Mouse (Mus musculus) forebrain, embryonic 16.5 days (tissue): ENCODE data around the gene Atxn7l1. TPM values are rescaled to one million over a fixed set of nuclear protein-coding genes. Genes with fewer than 3 reads are reported as not detected.

Experiments
- ATAC-seq: fragments of 200-750 bp; cut with Nextera tagmentation; 2 replicates; pipeline ENCODE4 v1.8.0; 2017; ENCODE audit warnings: mild to moderate bottlenecking, moderate library complexity
- H3K27ac ChIP-seq: fragments of 300-500 bp; sonication (generic); 2 replicates; pipeline ENCODE4 v1.5.1; 2014; ENCODE audit warnings: low read length, control low read depth
- H3K27me3 ChIP-seq: fragments of 300-500 bp; sonication (generic); replicated peaks from 2 replicates; pipeline ENCODE4 v1.6.1; 2014; ENCODE audit warnings: low read length; ENCODE audit not compliant: control insufficient read depth, insufficient read depth
- H3K36me3 ChIP-seq: fragments of 300-500 bp; sonication (generic); 2 replicates; pipeline ENCODE4 v1.6.1; 2014; ENCODE audit not compliant: control insufficient read depth, insufficient read depth
- H3K4me1 ChIP-seq: fragments of 300-500 bp; sonication (generic); replicated peaks from 2 replicates; pipeline ENCODE4 v1.6.1; 2014; ENCODE audit warnings: low read length; ENCODE audit not compliant: control insufficient read depth, insufficient read depth
- H3K4me2 ChIP-seq: fragments of 300-500 bp; sonication (generic); 2 replicates; pipeline ENCODE4 v1.6.1; 2014; ENCODE audit warnings: mild to moderate bottlenecking, low read length, control low read depth
- H3K4me3 ChIP-seq: fragments of 300-500 bp; sonication (generic); replicated peaks from 2 replicates; pipeline ENCODE4 v1.5.1; 2014; ENCODE audit warnings: mild to moderate bottlenecking, low read length, control low read depth
- H3K9ac ChIP-seq: fragments of 300-500 bp; sonication (generic); replicated peaks from 2 replicates; pipeline ENCODE4 v1.6.1; 2014; ENCODE audit warnings: low read depth, low read length, control low read depth
- H3K9me3 ChIP-seq: fragments of 300-500 bp; sonication (generic); 2 replicates; pipeline ENCODE4 v1.6.1; 2016; ENCODE audit warnings: low read length; ENCODE audit not compliant: control insufficient read depth
- WGBS: fragments of 180-500 bp; shearing (Covaris S2); extraction: QIAGEN DNeasy Blood & Tissue Kit; methylation state at CpG from one replicate; pipeline ENCODE4 v1.1.7; 2014; 5-methylcytosine and 5-hydroxymethylcytosine counted together
- polyA plus RNA-seq: library from polyadenylated mRNA; unstranded; fragments of >200 nt; fragmentation: Nextera tagmentation; extraction: Ambion mirVana; gene quantifications from 2 replicates; pipeline ENCODE4 v1.2.1, GENCODE M21; 2015

Gene Atxn7l1
- polyA plus RNA-seq, 1 experiment from 2014 or later, result 19.9 TPM

- H3K36me3 ChIP-seq, result no peaks in the 10 kb centered on the region
- 95% methylated on average over 4 of the region's 4 CpGs for WGBS
- H3K4me1 ChIP-seq, result no peaks in the 10 kb centered on the region
- H3K9ac ChIP-seq, result no peak overlapping the region
- ATAC-seq, result no peak
- H3K4me2 ChIP-seq, result no peak overlapping the region
- no peak overlapping the region for H3K27ac ChIP-seq
- no peaks in the 10 kb centered on the region for H3K9me3 ChIP-seq
- H3K27me3 ChIP-seq, result no peaks in the 10 kb centered on the region
- H3K4me3 ChIP-seq, result no peak overlapping the region
Observed at GRCm38 (mm10) chr12:33205255-33205654, 57.8 kb downstream of the Atxn7l1 start.

- WGBS, result 74% methylated on average over 6 of the region's 6 CpGs
- Histone ChIP-seq H3K4me1 (no peaks in the 10 kb centered on the region), H3K9ac (no peak overlapping the region), H3K4me3 (no peak overlapping the region), H3K4me2 (no peak overlapping the region), H3K27me3 (no peaks in the 10 kb centered on the region), H3K9me3 (no peaks in the 10 kb centered on the region), H3K36me3 (no peaks in the 10 kb centered on the region), H3K27ac (no peak overlapping the region)
- ATAC-seq, result no peak
Observed at GRCm38 (mm10) chr12:33206300-33206699, 58.8 kb downstream of the Atxn7l1 start.

- H3K9ac ChIP-seq, result no peak overlapping the region
- WGBS, result 88% methylated on average over 4 of the region's 4 CpGs
- no peaks in the 10 kb centered on the region for H3K9me3 ChIP-seq
- H3K36me3 ChIP-seq, result no peaks in the 10 kb centered on the region
- no peaks in the 10 kb centered on the region for H3K27me3 ChIP-seq
- H3K27ac ChIP-seq, result no peak overlapping the region
- H3K4me2 ChIP-seq, result no peak overlapping the region
- H3K4me3 ChIP-seq, result no peak overlapping the region
- H3K4me1 ChIP-seq, result no peaks in the 10 kb centered on the region
- no peak for ATAC-seq
Observed at GRCm38 (mm10) chr12:33210856-33211255, 63.4 kb downstream of the Atxn7l1 start.

- no peaks in the 10 kb centered on the region for H3K36me3 ChIP-seq
- ATAC-seq, result no peak
- no peak overlapping the region for H3K4me2 ChIP-seq
- no peaks in the 10 kb centered on the region for H3K27me3 ChIP-seq
- no peak overlapping the region for H3K27ac ChIP-seq
- H3K4me3 ChIP-seq, result no peak overlapping the region
- H3K9ac ChIP-seq, result no peak overlapping the region
- no peaks in the 10 kb centered on the region for H3K9me3 ChIP-seq
- 69% methylated on average over 9 of the region's 9 CpGs for WGBS
- H3K4me1 ChIP-seq, result peaks cover 15% of the 10 kb centered on the region
Observed at GRCm38 (mm10) chr12:33218215-33218859, 70.8 kb downstream of the Atxn7l1 start.

GRCm38 (mm10) chr12:33219436-33219835, 71.9 kb downstream of the Atxn7l1 start:
- Histone ChIP-seq H3K9me3 (no peaks in the 10 kb centered on the region), H3K36me3 (no peaks in the 10 kb centered on the region), H3K27me3 (no peaks in the 10 kb centered on the region)

GRCm38 (mm10) chr12:33220081-33220480, 72.6 kb downstream of the Atxn7l1 start:
- no peak overlapping the region; the same call in 1 of the 2 replicates for H3K9ac ChIP-seq
- H3K9me3 ChIP-seq, result no peaks in the 10 kb centered on the region
- no peaks in the 10 kb centered on the region for H3K36me3 ChIP-seq
- H3K4me1 ChIP-seq, result peaks cover 27% of the 10 kb centered on the region
- no peak for ATAC-seq
- no peak overlapping the region for H3K4me3 ChIP-seq
- no peaks in the 10 kb centered on the region for H3K27me3 ChIP-seq
- 36% methylated on average over 5 of the region's 5 CpGs for WGBS
- no peak overlapping the region for H3K4me2 ChIP-seq
- peak overlapping the region; percentile 78 for H3K27ac ChIP-seq

More at GRCm38 (mm10) chr12:33219436-33219835, 71.9 kb downstream of the Atxn7l1 start:
- Histone ChIP-seq H3K27ac (no peak overlapping the region; the same call in 1 of the 2 replicates), H3K4me1 (peaks cover 22% of the 10 kb centered on the region), H3K4me3 (no peak overlapping the region), H3K9ac (no peak overlapping the region), H3K4me2 (no peak overlapping the region)
- WGBS, result 75% methylated on average over 7 of the region's 7 CpGs
- no peak for ATAC-seq

- H3K4me3 ChIP-seq, result no peak overlapping the region
- H3K27me3 ChIP-seq, result no peaks in the 10 kb centered on the region
- peaks cover 32% of the 10 kb centered on the region for H3K4me1 ChIP-seq
- H3K4me2 ChIP-seq, result peak overlapping the region; percentile 3; the same call in 1 of the 2 replicates
- no peaks in the 10 kb centered on the region for H3K9me3 ChIP-seq
- no peak overlapping the region; the same call in 1 of the 2 replicates for H3K9ac ChIP-seq
- no peaks in the 10 kb centered on the region for H3K36me3 ChIP-seq
- peak; percentile 66 for ATAC-seq
- WGBS, result 10% methylated on average over 11 of the region's 11 CpGs
- peak overlapping the region; percentile 78 for H3K27ac ChIP-seq
Observed at GRCm38 (mm10) chr12:33220509-33221051, 73.1 kb downstream of the Atxn7l1 start.

GRCm38 (mm10) chr12:33222187-33222586, 74.7 kb downstream of the Atxn7l1 start:
- no peak overlapping the region for H3K9ac ChIP-seq
- H3K9me3 ChIP-seq, result no peaks in the 10 kb centered on the region
- ATAC-seq, result no peak
- peaks cover 33% of the 10 kb centered on the region for H3K4me1 ChIP-seq
- no peaks in the 10 kb centered on the region for H3K27me3 ChIP-seq
- H3K4me3 ChIP-seq, result no peak overlapping the region
- no peak overlapping the region for H3K27ac ChIP-seq
- WGBS, result 83% methylated on average over 7 of the region's 7 CpGs
- H3K36me3 ChIP-seq, result no peaks in the 10 kb centered on the region
- H3K4me2 ChIP-seq, result no peak overlapping the region

GRCm38 (mm10) chr12:33225117-33225541, 77.6 kb downstream of the Atxn7l1 start:
- 6% methylated on average over 11 of the region's 11 CpGs for WGBS

More at GRCm38 (mm10) chr12:33225117-33225541, 77.6 kb downstream of the Atxn7l1 start:
- peak overlapping the region; percentile 28; the same call in 1 of the 2 replicates for H3K9ac ChIP-seq
- peaks cover 27% of the 10 kb centered on the region for H3K4me1 ChIP-seq
- no peaks in the 10 kb centered on the region for H3K27me3 ChIP-seq
- H3K9me3 ChIP-seq, result no peaks in the 10 kb centered on the region
- H3K4me3 ChIP-seq, result no peak overlapping the region
- H3K36me3 ChIP-seq, result no peaks in the 10 kb centered on the region
- peak overlapping the region; percentile 24 for H3K4me2 ChIP-seq
- ATAC-seq, result peak; percentile 89
- H3K27ac ChIP-seq, result peak overlapping the region; percentile 75
